Mouse (Mus musculus) testis, adult 2 months (tissue): ENCODE results near the gene Foxn3.

Experiments
- CTCF ChIP-seq: fragments of 200-500 bp; IDR thresholded peaks from 2 replicates; pipeline ENCODE4 v1.5.1; 2012; ENCODE audit warnings: low read depth, mild to moderate bottlenecking, inconsistent platforms, low read length, moderate library complexity; ENCODE audit not compliant: control insufficient read depth, insufficient read depth, insufficient replicate concordance
- POLR2A ChIP-seq: fragments of 200-500 bp; IDR thresholded peaks from 2 replicates; pipeline ENCODE4 v1.6.1; 2012; ENCODE audit warnings: low read depth, mild to moderate bottlenecking, inconsistent platforms, low read length, moderate library complexity; ENCODE audit not compliant: control insufficient read depth

DNA sequence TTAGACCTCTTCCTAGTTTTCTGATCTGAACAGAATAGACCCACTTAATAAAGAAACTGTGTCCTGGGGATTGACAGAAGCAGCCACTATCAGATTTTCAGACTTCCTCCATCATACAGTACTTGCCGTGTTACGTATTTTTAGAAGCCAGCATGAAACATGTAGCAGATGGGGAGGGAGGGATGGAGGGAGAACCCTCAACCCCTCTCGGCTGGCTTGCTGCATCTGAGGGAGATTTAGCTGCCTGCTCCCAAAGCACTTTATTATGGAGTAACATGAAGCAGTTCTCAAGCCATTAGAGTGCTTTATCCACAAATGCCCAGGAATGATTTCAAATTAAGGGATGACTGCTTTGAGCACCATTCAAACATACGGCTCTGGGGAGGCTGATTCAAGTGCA lies 377.1 kb downstream of the Foxn3 start:
- TF ChIP-seq CTCF: no peak
- no peak for TF ChIP-seq POLR2A
